Mouse (Mus musculus): Measurements from ENCODE around the gene Gins2. TPM values are rescaled to one million over a fixed set of nuclear protein-coding genes. Genes with fewer than 3 reads are reported as not detected.

Gene Gins2
- polyA plus RNA-seq, 1 experiment from 2014 or later: 94.8 TPM

DNA sequence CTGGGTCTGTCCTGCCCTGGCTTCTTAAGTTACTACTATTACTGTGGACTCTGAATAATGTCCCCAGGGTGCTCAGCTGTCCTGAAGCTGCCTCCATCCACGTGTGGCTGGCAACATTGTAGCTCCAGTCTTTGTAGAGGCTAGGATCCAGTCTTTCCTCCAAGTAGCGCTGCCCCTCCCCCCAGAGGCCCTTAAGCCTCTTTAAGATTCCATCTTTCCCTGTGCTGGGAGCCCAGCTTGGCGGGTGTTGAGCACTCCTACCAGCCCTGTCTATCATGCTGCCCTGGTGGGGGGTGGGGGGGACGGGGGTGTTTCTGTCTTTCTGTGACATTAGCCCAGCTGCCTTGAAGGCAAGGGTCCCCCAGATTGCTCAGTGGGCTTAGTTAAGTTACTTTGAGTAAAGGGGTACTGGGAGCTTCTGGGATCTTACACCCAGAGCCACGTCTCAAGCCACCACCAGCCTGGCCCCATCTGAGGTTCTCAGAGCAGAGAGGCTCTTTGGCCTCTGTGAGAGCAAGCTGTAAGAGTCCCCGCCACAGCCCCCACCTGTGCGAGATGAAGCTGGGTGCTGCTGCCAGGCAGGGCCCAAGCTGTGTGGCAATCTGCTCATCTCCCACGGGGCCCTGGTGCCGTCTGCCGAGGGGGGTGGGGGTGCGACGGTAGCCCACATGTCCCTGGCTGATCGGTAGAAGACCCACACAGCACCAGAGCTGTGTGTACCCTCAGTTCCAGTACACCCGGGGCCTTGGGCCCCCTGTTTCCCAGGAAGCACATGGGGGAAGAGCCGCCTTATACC, 31.7 kb downstream of the Gins2 start:
- DNase-seq (ENCODE audit: low spot score): peak; percentile 52
- 53% methylated on average over 15 of the region's 15 CpGs for WGBS
- H3K27ac ChIP-seq (ENCODE audit: low read depth, low read length): peak overlapping the region; percentile 42; the same call in 1 of the 2 replicates
- no peak overlapping the region for H3K4me3 ChIP-seq (ENCODE audit: low read depth, low read length)
- H3K9me3 ChIP-seq (ENCODE audit: control insufficient read depth, low read length): no peaks in the 10 kb centered on the region
- H3K9ac ChIP-seq (ENCODE audit: low read depth, low read length): no peak overlapping the region
- ATAC-seq (ENCODE audit: low FRiP score): no peak
- H3K27me3 ChIP-seq (ENCODE audit: control insufficient read depth, insufficient read depth, low read length): no peaks in the 10 kb centered on the region
- no peak overlapping the region for H3K4me2 ChIP-seq (replicated peaks; ENCODE audit: low read depth, low read length)
- H3K36me3 ChIP-seq (ENCODE audit: control insufficient read depth, insufficient read depth, low read length): no peaks in the 10 kb centered on the region
- H3K4me1 ChIP-seq (replicated peaks; ENCODE audit: control insufficient read depth, insufficient read depth, low read length): peaks cover 60% of the 10 kb centered on the region

DNA sequence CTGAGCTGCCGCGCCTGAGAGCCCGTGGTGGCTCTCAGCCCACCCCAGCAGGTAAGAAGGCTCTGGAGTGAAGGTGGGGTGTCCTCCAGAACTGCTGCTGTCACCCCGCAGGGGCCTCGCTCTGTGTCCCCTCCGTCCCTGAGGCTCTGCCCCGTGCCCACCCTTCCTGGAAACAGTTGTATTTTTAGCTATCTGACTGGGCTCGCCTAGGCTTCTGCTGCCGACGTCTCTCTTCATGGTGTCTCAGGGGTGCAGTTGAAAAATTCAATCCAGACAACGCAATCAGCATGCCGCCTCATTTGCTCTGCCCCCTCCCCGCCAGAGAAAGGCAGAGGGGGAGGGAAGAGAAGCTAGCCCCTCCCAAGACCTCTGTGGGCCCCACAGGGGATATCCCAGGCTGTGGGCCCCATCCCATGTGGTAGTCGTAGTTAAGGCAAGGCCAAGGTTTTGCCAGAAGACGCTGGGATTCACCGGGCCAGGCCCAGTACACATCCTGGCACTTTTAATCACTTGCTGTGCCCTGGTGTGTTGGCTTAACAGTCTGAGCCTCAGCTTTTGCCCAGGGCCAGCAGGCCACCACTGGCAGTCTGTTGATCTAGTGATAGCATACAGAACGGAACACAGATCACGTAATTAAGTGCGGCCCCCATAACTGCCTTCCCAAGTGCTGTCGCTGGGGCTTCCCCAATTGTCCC, 32.8 kb downstream of the Gins2 start:
- 59% methylated on average over 20 of the region's 20 CpGs for WGBS
- H3K27me3 ChIP-seq (ENCODE audit: control insufficient read depth, insufficient read depth, low read length): no peaks in the 10 kb centered on the region
- H3K4me3 ChIP-seq (ENCODE audit: low read depth, low read length): no peak overlapping the region
- H3K36me3 ChIP-seq (ENCODE audit: control insufficient read depth, insufficient read depth, low read length): no peaks in the 10 kb centered on the region
- no peak overlapping the region for H3K4me2 ChIP-seq (replicated peaks; ENCODE audit: low read depth, low read length)
- H3K9me3 ChIP-seq (ENCODE audit: control insufficient read depth, low read length): no peaks in the 10 kb centered on the region
- peak overlapping the region; percentile 7; the same call in 1 of the 2 replicates for H3K9ac ChIP-seq (ENCODE audit: low read depth, low read length)
- DNase-seq (ENCODE audit: low spot score) (no peak), ATAC-seq (ENCODE audit: low FRiP score) (no peak)
- H3K27ac ChIP-seq (ENCODE audit: low read depth, low read length): peak overlapping the region; percentile 42
- H3K4me1 ChIP-seq (replicated peaks; ENCODE audit: control insufficient read depth, insufficient read depth, low read length): peaks cover 59% of the 10 kb centered on the region

DNA sequence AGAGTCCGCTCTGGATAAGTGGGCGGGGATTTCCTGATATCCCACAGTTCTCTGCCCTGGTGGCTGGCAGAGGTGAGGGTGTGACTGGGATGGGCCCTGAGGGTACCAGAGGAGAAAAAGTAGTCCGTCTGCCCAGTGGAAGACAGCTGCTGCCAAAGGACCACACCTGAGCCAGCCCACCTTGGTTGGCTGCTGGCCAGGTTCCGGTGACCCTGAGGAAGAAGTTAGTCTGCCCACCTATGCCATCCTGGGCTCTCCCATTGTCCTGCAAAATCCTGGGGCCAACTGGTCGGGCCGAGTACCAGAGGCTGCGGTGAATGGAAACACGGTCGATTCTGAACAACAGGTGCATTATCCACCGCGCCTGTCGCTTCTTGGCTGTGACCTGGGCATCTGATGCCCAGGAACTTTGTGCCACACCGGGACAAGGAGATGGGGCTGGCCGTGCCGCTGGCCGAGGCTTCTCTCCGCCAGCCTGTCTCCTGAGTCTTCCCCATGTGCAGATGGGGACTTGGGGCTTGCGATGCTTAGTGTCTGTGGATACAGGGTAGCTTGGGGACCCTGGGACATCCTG, 34.6 kb downstream of the Gins2 start:
- H3K27ac ChIP-seq (ENCODE audit: low read depth, low read length): no peak overlapping the region
- H3K36me3 ChIP-seq (ENCODE audit: control insufficient read depth, insufficient read depth, low read length): no peaks in the 10 kb centered on the region
- ATAC-seq (ENCODE audit: low FRiP score) (no peak), DNase-seq (ENCODE audit: low spot score) (no peak)
- H3K9me3 ChIP-seq (ENCODE audit: control insufficient read depth, low read length): no peaks in the 10 kb centered on the region
- 91% methylated on average over 18 of the region's 18 CpGs for WGBS
- no peaks in the 10 kb centered on the region for H3K27me3 ChIP-seq (ENCODE audit: control insufficient read depth, insufficient read depth, low read length)
- H3K4me1 ChIP-seq (replicated peaks; ENCODE audit: control insufficient read depth, insufficient read depth, low read length): peaks cover 65% of the 10 kb centered on the region
- no peak overlapping the region for H3K4me3 ChIP-seq (ENCODE audit: low read depth, low read length)
- H3K4me2 ChIP-seq (replicated peaks; ENCODE audit: low read depth, low read length): no peak overlapping the region
- no peak overlapping the region for H3K9ac ChIP-seq (ENCODE audit: low read depth, low read length)

DNA sequence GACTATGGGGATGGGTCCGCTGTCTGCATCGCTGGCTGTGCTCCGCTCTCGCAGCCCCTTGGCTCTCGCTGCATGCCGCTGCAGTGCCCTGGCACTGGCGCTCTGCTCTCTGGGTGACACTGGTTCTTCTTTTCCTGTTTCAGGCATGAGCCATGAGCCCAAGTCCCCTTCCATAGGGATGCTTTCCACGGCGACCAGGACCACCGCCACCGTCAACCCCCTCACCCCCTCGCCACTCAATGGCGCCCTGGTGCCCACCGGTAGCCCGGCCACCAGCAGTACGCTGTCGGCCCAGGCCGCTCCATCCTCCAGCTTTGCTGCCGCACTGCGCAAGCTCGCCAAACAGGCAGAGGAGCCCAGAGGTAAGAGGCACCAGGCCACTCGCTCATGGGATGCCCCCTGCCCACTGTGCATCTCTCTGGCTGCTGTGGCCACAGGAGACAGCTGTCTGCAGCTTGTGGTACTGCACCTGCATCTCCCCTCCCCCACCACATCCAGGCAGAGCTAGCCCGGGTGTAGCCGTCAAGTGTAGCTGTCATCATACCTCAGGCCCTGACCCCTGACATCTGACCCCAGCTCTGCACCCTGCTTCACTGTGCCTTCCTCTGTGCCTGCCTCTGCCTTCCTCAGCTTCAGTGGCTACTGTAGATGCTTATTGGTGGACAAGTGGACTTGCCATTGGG, 35.5 kb downstream of the Gins2 start:
- H3K9ac ChIP-seq (ENCODE audit: low read depth, low read length): no peak overlapping the region
- H3K9me3 ChIP-seq (ENCODE audit: control insufficient read depth, low read length): no peaks in the 10 kb centered on the region
- H3K27ac ChIP-seq (ENCODE audit: low read depth, low read length): no peak overlapping the region
- no peak for DNase-seq (ENCODE audit: low spot score)
- no peak overlapping the region for H3K4me2 ChIP-seq (replicated peaks; ENCODE audit: low read depth, low read length)
- H3K4me1 ChIP-seq (replicated peaks; ENCODE audit: control insufficient read depth, insufficient read depth, low read length): peaks cover 63% of the 10 kb centered on the region
- 90% methylated on average over 23 of the region's 24 CpGs for WGBS
- H3K4me3 ChIP-seq (ENCODE audit: low read depth, low read length): no peak overlapping the region
- ATAC-seq (ENCODE audit: low FRiP score): no peak
- H3K27me3 ChIP-seq (ENCODE audit: control insufficient read depth, insufficient read depth, low read length): no peaks in the 10 kb centered on the region
- no peaks in the 10 kb centered on the region for H3K36me3 ChIP-seq (ENCODE audit: control insufficient read depth, insufficient read depth, low read length)

DNA sequence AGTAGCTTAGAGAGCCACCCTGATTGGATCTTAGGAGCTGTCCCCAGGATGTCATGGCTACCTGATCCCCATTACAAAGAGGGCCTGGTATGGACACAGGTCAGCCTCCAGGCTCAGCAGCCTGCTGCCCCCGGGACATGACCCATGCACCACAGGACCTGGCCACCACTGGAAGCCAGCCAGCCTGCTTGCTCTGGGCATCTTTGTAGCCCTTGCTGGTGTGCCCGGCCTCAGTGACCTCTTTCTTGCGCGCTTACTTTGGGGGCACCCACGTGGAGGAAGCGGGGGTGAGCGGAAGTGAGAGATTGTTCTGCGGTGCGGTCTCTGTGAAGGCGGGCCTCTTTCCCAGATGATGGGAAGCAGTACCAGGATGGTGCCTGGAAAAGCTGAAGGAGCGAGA, 36.6 kb downstream of the Gins2 start:
- Histone ChIP-seq H3K4me2 (replicated peaks; ENCODE audit: low read depth, low read length) (no peak overlapping the region), H3K9me3 (ENCODE audit: control insufficient read depth, low read length) (no peaks in the 10 kb centered on the region), H3K4me3 (ENCODE audit: low read depth, low read length) (no peak overlapping the region), H3K27ac (ENCODE audit: low read depth, low read length) (no peak overlapping the region), H3K4me1 (replicated peaks; ENCODE audit: control insufficient read depth, insufficient read depth, low read length) (peaks cover 66% of the 10 kb centered on the region), H3K36me3 (ENCODE audit: control insufficient read depth, insufficient read depth, low read length) (no peaks in the 10 kb centered on the region), H3K27me3 (ENCODE audit: control insufficient read depth, insufficient read depth, low read length) (no peaks in the 10 kb centered on the region), H3K9ac (ENCODE audit: low read depth, low read length) (no peak overlapping the region)
- ATAC-seq (ENCODE audit: low FRiP score): no peak
- WGBS: 81% methylated on average over 11 of the region's 11 CpGs
- no peak for DNase-seq (ENCODE audit: low spot score)

DNA sequence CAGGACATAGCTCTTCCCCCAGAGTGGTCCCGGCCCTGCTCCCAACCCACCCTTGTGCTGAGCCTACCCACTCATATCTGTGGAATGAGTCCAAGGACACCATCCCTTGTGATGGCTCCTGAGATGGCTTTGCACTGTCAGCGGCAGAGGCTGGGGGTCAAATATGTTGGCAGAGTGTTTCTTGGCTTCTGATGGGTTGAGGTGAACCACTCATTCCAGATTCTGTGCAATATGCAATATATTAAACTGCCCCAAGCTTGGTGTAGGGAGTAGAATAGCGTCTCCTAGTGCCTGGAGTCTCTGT, 37.5 kb downstream of the Gins2 start:
- 83% methylated on average over 3 of the region's 3 CpGs for WGBS
- no peak overlapping the region for H3K9ac ChIP-seq (ENCODE audit: low read depth, low read length)
- DNase-seq (ENCODE audit: low spot score) (no peak), ATAC-seq (ENCODE audit: low FRiP score) (no peak)
- H3K27ac ChIP-seq (ENCODE audit: low read depth, low read length): peak overlapping the region; percentile 96; the same call in 1 of the 2 replicates
- no peaks in the 10 kb centered on the region for H3K9me3 ChIP-seq (ENCODE audit: control insufficient read depth, low read length)
- H3K4me1 ChIP-seq (replicated peaks; ENCODE audit: control insufficient read depth, insufficient read depth, low read length): peaks cover 65% of the 10 kb centered on the region
- no peak overlapping the region for H3K4me3 ChIP-seq (ENCODE audit: low read depth, low read length)
- no peaks in the 10 kb centered on the region for H3K27me3 ChIP-seq (ENCODE audit: control insufficient read depth, insufficient read depth, low read length)
- H3K36me3 ChIP-seq (ENCODE audit: control insufficient read depth, insufficient read depth, low read length): no peaks in the 10 kb centered on the region
- H3K4me2 ChIP-seq (replicated peaks; ENCODE audit: low read depth, low read length): no peak overlapping the region

DNA sequence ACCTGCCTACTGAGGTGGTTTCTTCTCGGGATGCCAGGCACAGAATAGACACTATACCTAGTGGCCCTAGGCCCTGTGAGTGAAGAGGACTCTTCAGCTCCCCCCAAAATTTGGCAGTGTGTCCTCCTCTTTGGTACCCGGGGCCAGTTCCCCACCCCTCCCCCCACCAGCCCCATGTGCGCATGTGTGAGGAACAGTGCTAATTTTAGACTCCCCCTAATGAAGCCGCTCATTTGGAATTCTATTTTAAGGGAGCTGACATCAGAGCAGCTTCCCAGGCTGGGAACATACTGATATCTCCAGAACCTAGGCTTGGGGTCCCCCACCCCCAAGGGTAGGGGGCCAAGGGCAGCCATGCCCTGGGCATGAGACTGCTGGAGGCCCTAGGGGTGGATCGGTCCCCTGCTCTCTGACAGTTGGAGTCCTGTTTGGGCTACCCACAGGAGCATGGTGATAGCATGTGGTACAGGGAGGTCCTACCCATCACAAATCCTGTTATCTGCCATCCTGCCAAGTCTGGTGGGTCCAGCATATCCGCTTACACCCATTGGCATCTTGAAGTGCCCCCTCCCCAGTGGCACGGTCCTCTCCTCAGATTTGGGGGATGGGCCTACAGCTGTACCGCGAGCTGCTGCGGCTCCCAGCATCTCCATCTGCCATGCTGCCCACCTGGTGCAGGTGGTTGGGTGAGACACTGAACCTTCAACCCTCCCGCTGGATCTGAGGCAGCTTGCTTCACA, 38.0 kb downstream of the Gins2 start:
- Histone ChIP-seq H3K27me3 (ENCODE audit: control insufficient read depth, insufficient read depth, low read length) (no peaks in the 10 kb centered on the region), H3K4me3 (ENCODE audit: low read depth, low read length) (no peak overlapping the region), H3K4me2 (replicated peaks; ENCODE audit: low read depth, low read length) (0 out of 2 replicates have a peak overlapping the region, but pooled peaks have one; percentile 40), H3K9me3 (ENCODE audit: control insufficient read depth, low read length) (no peaks in the 10 kb centered on the region), H3K27ac (ENCODE audit: low read depth, low read length) (peak overlapping the region; percentile 96), H3K4me1 (replicated peaks; ENCODE audit: control insufficient read depth, insufficient read depth, low read length) (peaks cover 60% of the 10 kb centered on the region), H3K9ac (ENCODE audit: low read depth, low read length) (0 out of 2 replicates have a peak overlapping the region, but pooled peaks have one; percentile 8), H3K36me3 (ENCODE audit: control insufficient read depth, insufficient read depth, low read length) (no peaks in the 10 kb centered on the region)
- no peak for ATAC-seq (ENCODE audit: low FRiP score)
- 79% methylated on average over 11 of the region's 11 CpGs for WGBS
- no peak for DNase-seq (ENCODE audit: low spot score)

DNA sequence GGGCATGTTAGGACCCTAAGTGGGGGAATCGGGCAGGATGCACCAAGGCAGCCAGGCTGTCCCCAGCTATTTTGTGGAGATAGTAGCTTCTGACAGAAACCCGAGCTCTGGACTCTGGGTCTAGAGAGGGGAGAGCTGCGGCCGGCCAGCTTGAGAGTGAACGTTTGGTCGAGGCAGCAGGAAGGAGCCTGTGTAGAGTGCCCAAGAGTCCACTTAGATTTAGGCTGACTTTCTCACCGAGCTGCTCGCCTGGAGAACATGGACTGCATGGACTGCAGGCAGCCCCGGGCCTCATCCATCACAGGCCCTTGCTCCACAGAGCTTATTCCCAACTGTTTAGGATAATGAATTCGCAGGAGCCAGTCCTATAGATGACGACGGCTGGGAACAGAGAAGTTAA, 38.7 kb downstream of the Gins2 start:
- DNase-seq (ENCODE audit: low spot score): no peak
- H3K4me1 ChIP-seq (replicated peaks; ENCODE audit: control insufficient read depth, insufficient read depth, low read length): peaks cover 59% of the 10 kb centered on the region
- H3K9me3 ChIP-seq (ENCODE audit: control insufficient read depth, low read length): no peaks in the 10 kb centered on the region
- no peak overlapping the region; the same call in 1 of the 2 replicates for H3K9ac ChIP-seq (ENCODE audit: low read depth, low read length)
- no peaks in the 10 kb centered on the region for H3K27me3 ChIP-seq (ENCODE audit: control insufficient read depth, insufficient read depth, low read length)
- no peaks in the 10 kb centered on the region for H3K36me3 ChIP-seq (ENCODE audit: control insufficient read depth, insufficient read depth, low read length)
- peak overlapping the region; percentile 96 for H3K27ac ChIP-seq (ENCODE audit: low read depth, low read length)
- WGBS: 19% methylated on average over 12 of the region's 12 CpGs
- H3K4me3 ChIP-seq (ENCODE audit: low read depth, low read length): no peak overlapping the region
- H3K4me2 ChIP-seq (replicated peaks; ENCODE audit: low read depth, low read length): 0 out of 2 replicates have a peak overlapping the region, but pooled peaks have one; percentile 40
- 0 out of 2 replicates have a peak, but pooled peaks have one; percentile 16 for ATAC-seq (ENCODE audit: low FRiP score)
